Mouse (Mus musculus) embryonic facial prominence, embryonic 14.5 days (tissue): Measurements from ENCODE around the gene Siglech. TPM values are rescaled to one million over a fixed set of nuclear protein-coding genes. Genes with fewer than 3 reads are reported as not detected.

ENCODE experiments used
- ATAC-seq: fragments of 200-750 bp; cut with Nextera tagmentation; 2 replicates; pipeline ENCODE4 v1.8.0; 2017; ENCODE audit warnings: low read depth, moderate number of reproducible peaks, moderate TSS enrichment
- DNase-seq: peaks from one replicate; pipeline ENCODE4 v3.0.0-alpha.2; 2015; ENCODE audit warnings: low spot score
- H3K27ac ChIP-seq: fragments of 300-500 bp; sonication (generic); replicated peaks from 2 replicates; pipeline ENCODE4 v1.5.1; 2014; ENCODE audit warnings: low read depth, mild to moderate bottlenecking, low read length, moderate library complexity
- H3K27me3 ChIP-seq: fragments of 300-500 bp; sonication (generic); replicated peaks from 2 replicates; pipeline ENCODE4 v1.6.1; 2014; ENCODE audit warnings: low read length; ENCODE audit not compliant: control insufficient read depth, insufficient read depth
- H3K36me3 ChIP-seq: fragments of 300-500 bp; sonication (generic); 2 replicates; pipeline ENCODE4 v1.6.1; 2014; ENCODE audit warnings: low read length, mixed read lengths; ENCODE audit not compliant: control insufficient read depth, insufficient read depth
- H3K4me1 ChIP-seq: fragments of 300-500 bp; sonication (generic); 2 replicates; pipeline ENCODE4 v1.6.1; 2014; ENCODE audit warnings: antibody characterized with exemption, low read length; ENCODE audit not compliant: control insufficient read depth, insufficient read depth
- H3K4me2 ChIP-seq: fragments of 300-500 bp; sonication (generic); 2 replicates; pipeline ENCODE4 v1.6.1; 2014; ENCODE audit warnings: low read depth, mild to moderate bottlenecking, low read length, moderate library complexity, mixed read lengths
- H3K4me3 ChIP-seq: fragments of 300-500 bp; sonication (generic); 2 replicates; pipeline ENCODE4 v1.5.1; 2014; ENCODE audit warnings: low read depth, mild to moderate bottlenecking, low read length
- H3K9ac ChIP-seq: fragments of 300-500 bp; sonication (generic); 2 replicates; pipeline ENCODE4 v1.6.1; 2014; ENCODE audit warnings: low read depth, mild to moderate bottlenecking, low read length, moderate library complexity, mixed read lengths
- H3K9me3 ChIP-seq: fragments of 300-500 bp; sonication (generic); 2 replicates; pipeline ENCODE4 v1.6.1; 2016; ENCODE audit warnings: low read length; ENCODE audit not compliant: control insufficient read depth
- WGBS: fragments of 180-500 bp; shearing (Covaris S2); extraction: QIAGEN DNeasy Blood & Tissue Kit; methylation state at CpG from one replicate; pipeline ENCODE4 v1.1.7; 2014; 5-methylcytosine and 5-hydroxymethylcytosine counted together
- polyA plus RNA-seq: library from polyadenylated mRNA; unstranded; fragments of >200 nt; fragmentation: Nextera tagmentation; extraction: Ambion mirVana; gene quantifications from 2 replicates; pipeline ENCODE4 v1.2.1, GENCODE M21; 2014

The Siglech gene
- polyA plus RNA-seq, 1 experiment from 2014 or later, result 1.2 TPM

DNA sequence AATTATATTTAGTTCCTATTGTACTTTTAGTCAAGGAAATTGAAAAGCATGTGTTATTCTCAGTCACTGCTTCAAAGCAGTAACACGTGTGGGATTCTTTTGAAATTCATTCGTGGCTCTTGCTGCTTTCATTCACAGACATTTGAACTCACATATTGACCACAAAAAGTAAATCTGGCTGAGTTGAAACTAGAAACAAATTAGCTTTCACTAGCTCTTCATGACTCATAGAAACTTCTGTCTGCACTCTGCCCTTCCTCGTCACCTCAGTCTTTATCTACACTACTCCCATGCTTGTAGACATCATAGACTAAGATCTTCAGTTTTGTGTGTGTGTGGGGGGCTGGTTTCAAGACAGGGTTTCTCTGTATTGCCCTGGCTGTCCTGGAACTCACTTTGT is 32.0 kb downstream of the Siglech start:
- no peak for ATAC-seq
- no peak overlapping the region for H3K4me2 ChIP-seq
- H3K9ac ChIP-seq, result no peak overlapping the region

GRCm38 (mm10) chr7:55809967-55810366 is 42.0 kb downstream of the Siglech start:
- Histone ChIP-seq H3K4me2 (no peak overlapping the region), H3K4me3 (no peak overlapping the region), H3K9me3 (no peaks in the 10 kb centered on the region), H3K36me3 (peaks cover 87% of the 10 kb centered on the region), H3K27me3 (no peaks in the 10 kb centered on the region), H3K9ac (no peak overlapping the region), H3K4me1 (no peaks in the 10 kb centered on the region), H3K27ac (no peak overlapping the region)
- no peak for ATAC-seq
- 93% methylated on average over 2 of the region's 2 CpGs for WGBS
- DNase-seq, result no peak

More for the DNA sequence above, 32.0 kb downstream of the Siglech start:
- Histone ChIP-seq H3K27me3 (no peaks in the 10 kb centered on the region), H3K4me3 (no peak overlapping the region), H3K9me3 (no peaks in the 10 kb centered on the region), H3K4me1 (peaks cover 2% of the 10 kb centered on the region), H3K27ac (no peak overlapping the region), H3K36me3 (peaks cover 84% of the 10 kb centered on the region)
- DNase-seq, result no peak
- WGBS, result 92% methylated on average over 3 of the region's 3 CpGs

- no peak overlapping the region for H3K4me2 ChIP-seq
- H3K4me1 ChIP-seq, result no peaks in the 10 kb centered on the region
- 79% methylated on average over 5 of the region's 5 CpGs for WGBS
- H3K36me3 ChIP-seq, result peaks cover 93% of the 10 kb centered on the region
- no peak overlapping the region for H3K4me3 ChIP-seq
- no peaks in the 10 kb centered on the region for H3K9me3 ChIP-seq
- ATAC-seq (no peak), DNase-seq (no peak)
- H3K27me3 ChIP-seq, result no peaks in the 10 kb centered on the region
- H3K9ac ChIP-seq, result no peak overlapping the region
- no peak overlapping the region for H3K27ac ChIP-seq
Observed at GRCm38 (mm10) chr7:55824468-55824867, 56.5 kb downstream of the Siglech start.

DNA sequence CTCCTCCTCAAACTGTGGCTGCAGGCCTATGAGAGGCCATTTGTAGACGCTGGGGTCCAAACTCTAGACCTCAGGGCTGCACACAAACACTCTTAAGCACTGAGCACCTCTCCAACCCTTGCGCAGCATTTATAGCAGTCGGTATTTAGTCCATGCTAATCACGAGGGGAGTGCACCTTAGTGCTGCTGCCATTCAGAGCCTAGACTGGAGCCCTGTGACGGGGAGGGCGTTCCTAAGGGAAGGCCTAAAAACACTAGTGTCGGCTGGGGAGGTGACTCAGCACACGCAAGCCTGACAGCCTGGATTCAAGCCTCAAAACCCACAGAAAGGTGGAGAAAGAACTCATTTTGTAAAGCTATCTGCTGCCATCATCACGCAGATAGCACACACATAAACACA is 59.6 kb downstream of the Siglech start:
- Histone ChIP-seq H3K27ac (no peak overlapping the region), H3K9ac (no peak overlapping the region), H3K4me1 (no peaks in the 10 kb centered on the region), H3K4me3 (no peak overlapping the region), H3K9me3 (no peaks in the 10 kb centered on the region), H3K36me3 (peaks cover 83% of the 10 kb centered on the region), H3K4me2 (no peak overlapping the region), H3K27me3 (no peaks in the 10 kb centered on the region)
- no peak for ATAC-seq
- no peak for DNase-seq
- WGBS, result 89% methylated on average over 9 of the region's 9 CpGs

Other genes with a start within 250 kb of the Siglech start
- 25.7 and 25.8 TPM in 2 replicates for gene Tubgcp5, start 26.0 kb downstream of the Siglech start, polyA plus RNA-seq
- 103 and 118 TPM in 2 replicates for gene Cyfip1, start 73.6 kb downstream of the Siglech start, polyA plus RNA-seq
- 50.9 and 52.9 TPM in 2 replicates for gene Nipa2, start 194.3 kb downstream of the Siglech start, polyA plus RNA-seq